Mouse (Mus musculus) cortical plate, adult 2 months (tissue): ENCODE data around the gene Msi2. TPM values are rescaled to one million over a fixed set of nuclear protein-coding genes. Genes with fewer than 3 reads are reported as not detected.

ENCODE experiments used
- H3K27ac ChIP-seq: fragments of 200-500 bp; 2 replicates; pipeline ENCODE4 v1.5.1; 2012; ENCODE audit warnings: low read length, control low read depth, inconsistent platforms; ENCODE audit not compliant: insufficient read depth
- H3K4me1 ChIP-seq: fragments of 200-500 bp; 2 replicates; pipeline ENCODE4 v1.6.1; 2011; ENCODE audit warnings: low read length; ENCODE audit not compliant: control insufficient read depth, insufficient read depth
- H3K4me3 ChIP-seq: fragments of 200-500 bp; 2 replicates; pipeline ENCODE4 v1.5.1; 2011; ENCODE audit warnings: mild to moderate bottlenecking, low read length, control low read depth; ENCODE audit not compliant: insufficient read depth
- CTCF ChIP-seq: fragments of 200-500 bp; IDR thresholded peaks from 2 replicates; pipeline ENCODE4 v1.5.1; 2011; ENCODE audit warnings: mild to moderate bottlenecking, control low read depth, low read length; ENCODE audit not compliant: insufficient read depth; ENCODE audit errors: extremely low read depth
- POLR2A ChIP-seq: fragments of 200-500 bp; IDR thresholded peaks from 2 replicates; pipeline ENCODE4 v1.6.1; 2011; ENCODE audit warnings: mild to moderate bottlenecking, low read length, control low read depth; ENCODE audit not compliant: insufficient read depth; ENCODE audit errors: extremely low read depth
- polyA plus RNA-seq: library from polyadenylated mRNA; depleted of rRNA; stranded (reverse); fragments of >200 nt; gene quantifications from 2 replicates; pipeline ENCODE4 v1.2.3, GENCODE M21; 2012

Msi2 gene
- polyA plus RNA-seq, 1 experiment: 57.5 TPM

DNA sequence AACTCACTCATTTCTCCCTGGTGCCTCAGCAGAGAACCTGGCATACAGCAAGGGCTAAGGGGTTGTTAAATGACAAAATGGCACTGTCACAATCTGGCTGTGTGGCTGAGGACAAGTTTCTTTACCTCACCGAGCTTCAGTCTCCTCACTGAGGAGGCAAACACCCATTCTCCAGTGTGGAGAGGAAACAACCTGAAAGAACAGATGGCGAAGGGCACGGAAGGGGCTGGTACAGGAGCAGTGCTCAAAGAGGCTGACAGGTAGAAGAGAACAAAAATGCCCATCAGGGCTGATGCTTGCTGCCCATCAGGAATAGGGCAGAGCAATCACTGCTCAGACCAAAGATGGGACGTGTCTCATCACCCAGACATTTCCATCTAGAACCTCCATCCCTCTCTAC lies 208.8 kb downstream of the Msi2 start:
- Histone ChIP-seq H3K4me3 (no peak overlapping the region), H3K27ac (no peak overlapping the region), H3K4me1 (no peaks in the 10 kb centered on the region)
- no peak for TF ChIP-seq POLR2A
- no peak for TF ChIP-seq CTCF

GRCm38 (mm10) chr11:88508133-88508532 lies 210.2 kb downstream of the Msi2 start:
- Histone ChIP-seq H3K4me3 (no peak overlapping the region), H3K4me1 (no peaks in the 10 kb centered on the region), H3K27ac (no peak overlapping the region)
- TF ChIP-seq CTCF (no peak), POLR2A (no peak)

- H3K4me1 ChIP-seq: no peaks in the 10 kb centered on the region
- no peak overlapping the region for H3K4me3 ChIP-seq
- TF ChIP-seq POLR2A (no peak), CTCF (no peak)
- no peak overlapping the region for H3K27ac ChIP-seq
Observed at GRCm38 (mm10) chr11:88506544-88507419, 211.5 kb downstream of the Msi2 start.

DNA sequence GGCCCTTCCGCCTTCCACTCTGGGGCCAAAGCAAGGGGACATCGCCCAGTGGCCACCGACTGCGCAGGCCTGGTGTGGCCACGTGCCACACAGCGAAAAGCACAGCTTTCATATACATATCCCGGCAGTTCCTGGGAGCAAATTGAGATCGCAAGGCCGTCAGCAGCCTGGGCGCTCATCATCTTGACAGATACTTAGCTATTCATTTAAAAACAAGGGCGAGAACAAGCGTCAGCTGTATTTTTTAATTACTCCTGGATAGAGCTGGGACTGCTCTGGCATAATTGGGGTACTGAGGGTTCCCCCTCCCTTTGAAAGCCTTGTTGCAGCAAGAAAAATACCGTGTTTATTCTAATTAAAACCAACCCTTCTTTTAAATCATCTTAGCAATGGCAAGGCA lies 212.2 kb downstream of the Msi2 start:
- TF ChIP-seq CTCF (no peak), POLR2A (no peak)
- H3K4me3 ChIP-seq: no peak overlapping the region
- H3K27ac ChIP-seq: no peak overlapping the region
- H3K4me1 ChIP-seq: no peaks in the 10 kb centered on the region

DNA sequence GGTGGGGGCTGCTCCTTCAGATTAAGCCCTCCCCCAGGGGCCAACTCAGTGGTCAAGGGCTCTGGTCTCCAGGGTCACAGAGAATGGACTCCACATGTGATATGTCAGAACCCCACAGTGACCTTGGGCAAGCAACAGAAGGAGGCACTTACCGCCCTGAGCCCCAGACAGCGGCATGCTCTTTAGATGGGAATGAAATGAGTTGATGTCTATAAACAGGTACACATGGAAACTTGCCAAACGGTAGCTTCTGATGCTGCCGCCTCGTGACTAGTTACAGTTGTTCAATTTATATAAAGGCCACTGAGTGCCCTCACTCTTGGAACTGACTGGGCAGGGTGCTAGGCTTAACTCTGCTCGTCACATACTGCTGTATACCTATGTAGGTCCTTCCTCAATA lies 215.7 kb downstream of the Msi2 start:
- H3K4me3 ChIP-seq: no peak overlapping the region
- no peaks in the 10 kb centered on the region; the same call in 1 of the 2 replicates for H3K4me1 ChIP-seq
- no peak for TF ChIP-seq POLR2A
- TF ChIP-seq CTCF: no peak
- H3K27ac ChIP-seq: no peak overlapping the region

GRCm38 (mm10) chr11:88498491-88498890 lies 219.8 kb downstream of the Msi2 start:
- Histone ChIP-seq H3K4me3 (no peak overlapping the region), H3K4me1 (no peaks in the 10 kb centered on the region; the same call in 1 of the 2 replicates), H3K27ac (no peak overlapping the region)
- TF ChIP-seq CTCF (no peak), POLR2A (no peak)

GRCm38 (mm10) chr11:88496460-88496859 lies 221.9 kb downstream of the Msi2 start:
- no peak for TF ChIP-seq CTCF
- Histone ChIP-seq H3K4me3 (no peak overlapping the region), H3K4me1 (no peaks in the 10 kb centered on the region; the same call in 1 of the 2 replicates)

GRCm38 (mm10) chr11:88495759-88496158 lies 222.6 kb downstream of the Msi2 start:
- no peak for TF ChIP-seq POLR2A
- TF ChIP-seq CTCF: no peak
- H3K4me1 ChIP-seq: no peaks in the 10 kb centered on the region; the same call in 1 of the 2 replicates
- no peak overlapping the region for H3K27ac ChIP-seq
- no peak overlapping the region for H3K4me3 ChIP-seq

More at GRCm38 (mm10) chr11:88496460-88496859, 221.9 kb downstream of the Msi2 start:
- H3K27ac ChIP-seq: no peak overlapping the region

GRCm38 (mm10) chr11:88495018-88495417 lies 223.3 kb downstream of the Msi2 start:
- Histone ChIP-seq H3K27ac (no peak overlapping the region), H3K4me1 (peaks cover 2% of the 10 kb centered on the region), H3K4me3 (no peak overlapping the region)
- no peak for TF ChIP-seq CTCF
- no peak for TF ChIP-seq POLR2A
